Comparison of ENCODE assay signal across 13 mouse cellular contexts in genomic region chr4:118368616-118369015, GRCm38 (mm10).
"Had no signal": no experiment of that assay in that cellular context is flagged by ENCODE, and none has a peak within 500 bp of the region (broad histone marks: within the 10 kb centered on the region; RNA-seq: fewer than 3 reads in every experiment).

No protein-coding gene starts in this region.

- H3K4me3 ChIP-seq: lung, embryonic 15.5 days; midbrain, embryonic 10.5 days; midbrain, embryonic 12.5 days; myocyte; neural tube, embryonic 13.5 days; neural tube, embryonic 15.5 days; stomach, embryonic 15.5 days had no signal

- DNase-seq: lung, postnatal 14 days; midbrain, embryonic 14.5 days; right cerebral cortex, postnatal 14 days; thymus, adult 2 months; thymus, postnatal 25 days; thymus, postnatal 4 days had no signal

- H3K4me1 ChIP-seq: lung, embryonic 15.5 days; midbrain, embryonic 10.5 days; midbrain, embryonic 12.5 days; neural tube, embryonic 13.5 days; neural tube, embryonic 15.5 days; stomach, embryonic 15.5 days had no signal
